Comparison of ENCODE assay signal across 27 mouse cellular contexts in the genomic region with DNA sequence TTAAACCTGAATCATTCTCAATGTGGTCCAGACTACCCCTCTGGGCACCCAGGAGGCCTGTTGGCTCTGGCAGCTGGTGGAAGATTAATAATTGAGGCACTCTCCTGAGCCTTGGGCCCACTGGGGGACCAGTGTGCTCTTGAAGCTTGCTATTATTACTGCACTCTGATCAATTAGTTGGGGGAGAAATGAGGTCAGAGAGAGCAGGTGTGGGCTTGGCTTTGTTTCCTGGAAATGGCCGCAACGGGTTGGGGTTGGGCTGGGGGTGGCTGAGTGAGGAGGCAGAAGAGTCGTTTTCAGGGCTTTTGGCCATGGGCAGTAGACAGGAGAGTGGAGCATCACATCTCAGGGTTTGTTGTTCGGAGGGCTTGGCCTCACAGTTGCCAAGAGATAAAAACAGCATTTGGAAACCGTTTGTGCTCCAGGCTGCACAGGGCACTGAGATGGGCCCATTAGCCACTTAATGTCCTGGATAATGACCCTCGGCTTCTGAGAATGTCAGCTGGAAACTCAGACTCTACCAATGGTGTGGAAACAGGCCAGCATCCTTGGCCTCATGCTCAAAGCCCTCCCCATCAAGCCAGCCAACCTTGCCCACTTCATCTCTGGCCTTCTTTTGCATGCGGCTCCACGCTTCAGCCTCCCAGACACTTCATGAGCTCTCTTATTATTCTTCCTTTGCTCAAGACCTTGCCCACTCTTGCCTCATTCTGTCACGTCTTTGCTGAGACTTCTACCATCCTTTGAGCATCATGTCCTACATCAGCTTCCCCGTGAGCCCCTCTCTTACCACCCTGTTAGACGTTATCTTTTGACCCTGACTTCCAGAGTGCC.
A peak's percentile ranks its signal among the peaks of the same experiment; 100 is the strongest.
DNase-seq lines count a peak whose midpoint lies in the region; ATAC-seq and TF ChIP-seq lines count a peak whose summit lies in the region.
"Had no signal": no experiment of that assay in that cellular context is flagged by ENCODE, and none has a peak within 500 bp of the region (broad histone marks: within the 10 kb centered on the region; RNA-seq: fewer than 3 reads in every experiment).

No protein-coding gene starts in this region.

- no peak overlapping the region for H3K4me2 ChIP-seq in hindbrain, embryonic 12.5 days (replicated peaks)
- no peak overlapping the region for H3K4me2 ChIP-seq in neural tube, embryonic 14.5 days (ENCODE audit: low read depth, low read length)
- H3K4me2 ChIP-seq: embryonic facial prominence, embryonic 15.5 days; heart, embryonic 12.5 days; limb, embryonic 12.5 days; liver, embryonic 11.5 days had no signal

- intact Hi-C loops in left cerebral cortex, postnatal 4 days (cut with DNase I), result no loop called here
- intact Hi-C loops in left cerebral cortex, adult 2 months (cut with DNase I), result no loop called here

- TF ChIP-seq CTCF in left cerebral cortex, adult 2 months (IDR thresholded peaks at IDR 0.05), result no peak

- no peak overlapping the region for H3K27ac ChIP-seq in left cerebral cortex, adult 2 months
- no peak overlapping the region for H3K27ac ChIP-seq in hindbrain, embryonic 12.5 days
- 0 out of 2 replicates have a peak overlapping the region, but pooled peaks have one; percentile 60 for H3K27ac ChIP-seq in neural tube, embryonic 14.5 days (ENCODE audit: low read depth, low read length)
- H3K27ac ChIP-seq: embryonic facial prominence, embryonic 15.5 days; limb, embryonic 12.5 days; macrophage had no signal

- no peaks in the 10 kb centered on the region for H3K27me3 ChIP-seq in hindbrain, embryonic 12.5 days
- H3K27me3 ChIP-seq in neural tube, embryonic 14.5 days (ENCODE audit: control insufficient read depth, insufficient read depth, low read length), result no peaks in the 10 kb centered on the region
- H3K27me3 ChIP-seq: embryonic facial prominence, embryonic 15.5 days; heart, embryonic 12.5 days; limb, embryonic 12.5 days had no signal

- no peak overlapping the region for H3K9ac ChIP-seq in hindbrain, embryonic 12.5 days
- no peak overlapping the region for H3K9ac ChIP-seq in neural tube, embryonic 14.5 days (replicated peaks; ENCODE audit: low read depth, low read length)
- H3K9ac ChIP-seq: embryonic facial prominence, embryonic 15.5 days; heart, embryonic 12.5 days; limb, embryonic 12.5 days; liver, postnatal 0 days had no signal

- WGBS in hindbrain, embryonic 12.5 days, result 78% methylated on average over 11 of the region's 11 CpGs
- 56% methylated on average over 11 of the region's 11 CpGs for WGBS in neural tube, embryonic 14.5 days

- no peaks in the 10 kb centered on the region for H3K36me3 ChIP-seq in hindbrain, embryonic 12.5 days
- H3K36me3 ChIP-seq in neural tube, embryonic 14.5 days (ENCODE audit: control insufficient read depth, insufficient read depth, low read length), result no peaks in the 10 kb centered on the region
- H3K36me3 ChIP-seq: embryonic facial prominence, embryonic 15.5 days; heart, embryonic 12.5 days; limb, embryonic 12.5 days had no signal

- ATAC-seq in cerebellum, adult (ENCODE audit: insufficient number of reproducible peaks, low FRiP score, low TSS enrichment), result no peak
- 0 out of 2 replicates have a peak, but pooled peaks have one; percentile 32 for ATAC-seq in hindbrain, embryonic 12.5 days (ENCODE audit: low FRiP score)
- ATAC-seq in neural tube, embryonic 14.5 days (ENCODE audit: low read depth), result peak; percentile 80
- ATAC-seq: forebrain, embryonic 14.5 days; intestine, postnatal 0 days; liver, postnatal 0 days; lung, postnatal 0 days; midbrain, embryonic 16.5 days had no signal

- H3K4me3 ChIP-seq in left cerebral cortex, adult 2 months, result no peak overlapping the region
- no peak overlapping the region for H3K4me3 ChIP-seq in hindbrain, embryonic 12.5 days
- H3K4me3 ChIP-seq in neural tube, embryonic 14.5 days (ENCODE audit: low read depth, low read length), result no peak overlapping the region
- H3K4me3 ChIP-seq: embryonic facial prominence, embryonic 15.5 days; heart, embryonic 12.5 days; limb, embryonic 12.5 days had no signal

- no peaks in the 10 kb centered on the region for H3K9me3 ChIP-seq in hindbrain, embryonic 12.5 days (replicated peaks)
- no peaks in the 10 kb centered on the region for H3K9me3 ChIP-seq in neural tube, embryonic 14.5 days (ENCODE audit: control insufficient read depth, low read length)
- H3K9me3 ChIP-seq: embryonic facial prominence, embryonic 15.5 days; heart, embryonic 12.5 days; limb, embryonic 12.5 days had no signal

- peak; percentile 23 to 25 for DNase-seq in cerebellum, postnatal 14 days
- DNase-seq in left cerebral cortex, postnatal 4 days, result peak; percentile 4
- no peak for DNase-seq in left cerebral cortex, adult 2 months (ENCODE audit: extremely low spot score in 1 of 2, low spot score in 2 of 2)
- DNase-seq in ovary, adult 18-20 months (ENCODE audit: low spot score), result no peak
- no peak for DNase-seq in layer of hippocampus, adult 11-12 months (ENCODE audit: low spot score)
- DNase-seq: adrenal gland, postnatal 14 days; cerebellum, adult 11 months; cerebellum, adult 9-11 months; gastrocnemius, postnatal 10 days; heart, postnatal 10 days; kidney, postnatal 10 days; liver, postnatal 0 days; right cerebral cortex, adult 18-20 months; right cerebral cortex, postnatal 4 days; thymus, adult 18-20 months had no signal

- no peaks in the 10 kb centered on the region for H3K4me1 ChIP-seq in hindbrain, embryonic 12.5 days
- no peaks in the 10 kb centered on the region for H3K4me1 ChIP-seq in neural tube, embryonic 14.5 days (ENCODE audit: control insufficient read depth, insufficient read depth, low read length)
- H3K4me1 ChIP-seq: embryonic facial prominence, embryonic 15.5 days; heart, embryonic 12.5 days; limb, embryonic 12.5 days had no signal

Comparison
In these comparisons a context has a peak if more than half of its experiments do, and no peak if none do; other contexts are left out.
1. DNase-seq: peak in cerebellum, postnatal 14 days (2 of 2) and left cerebral cortex, postnatal 4 days (single experiment); none in left cerebral cortex, adult 2 months (0 of 2), ovary, adult 18-20 months (single experiment) and layer of hippocampus, adult 11-12 months (single experiment).